Comparison of ENCODE assay signal across 20 mouse cellular contexts in genomic region chr5:119833223-119834030, GRCm38 (mm10). TPM values are rescaled to one million over a fixed set of nuclear protein-coding genes. Genes with fewer than 3 reads are reported as not detected.
DNase-seq lines count a peak whose midpoint lies in the region; ATAC-seq lines count a peak whose summit lies in the region.
"Had no signal": no experiment of that assay in that cellular context is flagged by ENCODE, and none has a peak within 500 bp of the region (broad histone marks: within the 10 kb centered on the region; RNA-seq: fewer than 3 reads in every experiment).

No protein-coding gene starts in this region.

- H3K36me3 ChIP-seq in heart, embryonic 11.5 days (ENCODE audit: control insufficient read depth, insufficient read depth, low read length): no peaks in the 10 kb centered on the region
- H3K36me3 ChIP-seq in lung, embryonic 16.5 days (ENCODE audit: control insufficient read depth, insufficient read depth, low read length): no peaks in the 10 kb centered on the region
- peaks cover 2% of the 10 kb centered on the region; the same call in 1 of the 2 replicates for H3K36me3 ChIP-seq in limb, embryonic 11.5 days (ENCODE audit: control insufficient read depth, insufficient read depth, low read length)
- no peaks in the 10 kb centered on the region for H3K36me3 ChIP-seq in forebrain, embryonic 13.5 days (ENCODE audit: poor library complexity, severe bottlenecking)
- H3K36me3 ChIP-seq in intestine, embryonic 15.5 days: no peaks in the 10 kb centered on the region
- H3K36me3 ChIP-seq: embryonic facial prominence, embryonic 13.5 days had no signal

- no peaks in the 10 kb centered on the region for H3K9me3 ChIP-seq in heart, embryonic 11.5 days (replicated peaks; ENCODE audit: control insufficient read depth, low read length)
- H3K9me3 ChIP-seq in lung, embryonic 16.5 days (ENCODE audit: control insufficient read depth, low read length): no peaks in the 10 kb centered on the region
- H3K9me3 ChIP-seq in limb, embryonic 11.5 days (ENCODE audit: control insufficient read depth, low read length): no peaks in the 10 kb centered on the region
- H3K9me3 ChIP-seq in forebrain, embryonic 13.5 days (replicated peaks): no peaks in the 10 kb centered on the region
- H3K9me3 ChIP-seq in intestine, embryonic 15.5 days: no peaks in the 10 kb centered on the region
- H3K9me3 ChIP-seq: embryonic facial prominence, embryonic 13.5 days had no signal

- 12% methylated on average over 8 of the region's 8 CpGs for WGBS in heart, embryonic 11.5 days (ENCODE audit: insufficient replicate concordance)
- 11% methylated on average over 8 of the region's 8 CpGs for WGBS in lung, embryonic 16.5 days
- WGBS in limb, embryonic 11.5 days: 3% methylated on average over 8 of the region's 8 CpGs
- 1% methylated on average over 8 of the region's 8 CpGs for WGBS in forebrain, embryonic 13.5 days
- 7% methylated on average over 8 of the region's 8 CpGs for WGBS in intestine, embryonic 15.5 days

- peak overlapping the region; percentile 98 for H3K9ac ChIP-seq in heart, embryonic 11.5 days (ENCODE audit: low read depth, low read length)
- peak overlapping the region; percentile 89 for H3K9ac ChIP-seq in lung, embryonic 16.5 days (ENCODE audit: low read length)
- peak overlapping the region; percentile 86 for H3K9ac ChIP-seq in limb, embryonic 11.5 days (ENCODE audit: low read length)
- H3K9ac ChIP-seq in forebrain, embryonic 13.5 days: no peak overlapping the region
- H3K9ac ChIP-seq in intestine, embryonic 15.5 days: no peak overlapping the region
- H3K9ac ChIP-seq: embryonic facial prominence, embryonic 13.5 days had no signal

- no peak for DNase-seq in heart, postnatal 4 days
- DNase-seq in lung, postnatal 14 days: no peak
- peak; percentile 29 for DNase-seq in embryo, embryonic 11 days
- peak; percentile 58 for DNase-seq in limb, embryonic 11.5 days (ENCODE audit: low spot score)
- DNase-seq: adrenal gland, adult 8-10 months; B cell, adult 2 months; cerebellum, adult 9-11 months; kidney, postnatal 10 days had no signal

- peaks cover 6% of the 10 kb centered on the region; the same call in 1 of the 2 replicates for H3K27me3 ChIP-seq in heart, embryonic 11.5 days (ENCODE audit: control insufficient read depth, insufficient read depth, low read length)
- H3K27me3 ChIP-seq in lung, embryonic 16.5 days (ENCODE audit: control insufficient read depth, insufficient read depth, low read depth, low read length): peaks cover 38% of the 10 kb centered on the region
- peaks cover 61% of the 10 kb centered on the region for H3K27me3 ChIP-seq in limb, embryonic 11.5 days (ENCODE audit: control insufficient read depth, insufficient read depth, low read length)
- peaks cover 100% of the 10 kb centered on the region for H3K27me3 ChIP-seq in forebrain, embryonic 13.5 days
- H3K27me3 ChIP-seq in intestine, embryonic 15.5 days (replicated peaks): peaks cover 92% of the 10 kb centered on the region

- peaks cover 15% of the 10 kb centered on the region; the same call in 1 of the 2 replicates for H3K4me1 ChIP-seq in heart, embryonic 11.5 days (ENCODE audit: control insufficient read depth, insufficient read depth, low read length)
- H3K4me1 ChIP-seq in lung, embryonic 16.5 days (replicated peaks; ENCODE audit: control insufficient read depth, insufficient read depth, low read length): no peaks in the 10 kb centered on the region
- peaks cover 7% of the 10 kb centered on the region; the same call in 1 of the 2 replicates for H3K4me1 ChIP-seq in limb, embryonic 11.5 days (ENCODE audit: control insufficient read depth, insufficient read depth, low read length)
- 0 out of 2 replicates have a peak, but pooled peaks cover 4% of the 10 kb centered on the region for H3K4me1 ChIP-seq in forebrain, embryonic 13.5 days
- H3K4me1 ChIP-seq in intestine, embryonic 15.5 days (replicated peaks): no peaks in the 10 kb centered on the region

- H3K4me3 ChIP-seq in heart, embryonic 11.5 days (ENCODE audit: low read depth, low read length): peak overlapping the region; percentile 76
- peak overlapping the region; percentile 66 for H3K4me3 ChIP-seq in lung, embryonic 16.5 days (ENCODE audit: low read length)
- H3K4me3 ChIP-seq in limb, embryonic 11.5 days (ENCODE audit: low read depth, low read length): peak overlapping the region; percentile 63
- H3K4me3 ChIP-seq in forebrain, embryonic 13.5 days: no peak overlapping the region
- H3K4me3 ChIP-seq in intestine, embryonic 15.5 days (replicated peaks): no peak overlapping the region
- H3K4me3 ChIP-seq: embryonic facial prominence, embryonic 13.5 days had no signal

- ATAC-seq in heart, embryonic 11.5 days (replicated peaks; ENCODE audit: insufficient number of reproducible peaks, low FRiP score, low TSS enrichment): no peak
- ATAC-seq in lung, embryonic 16.5 days (ENCODE audit: low read depth): no peak
- ATAC-seq in limb, embryonic 11.5 days (ENCODE audit: insufficient number of reproducible peaks, low FRiP score, low TSS enrichment, low read depth): no peak
- no peak for ATAC-seq in forebrain, embryonic 13.5 days
- ATAC-seq in intestine, embryonic 15.5 days: no peak
- ATAC-seq: intestine, embryonic 16.5 days had no signal

- H3K4me2 ChIP-seq in heart, embryonic 11.5 days: peak overlapping the region; percentile 88
- H3K4me2 ChIP-seq in lung, embryonic 16.5 days (ENCODE audit: low read depth, low read length): peak overlapping the region; percentile 61
- H3K4me2 ChIP-seq in limb, embryonic 11.5 days (ENCODE audit: low read depth, severe bottlenecking): peak overlapping the region; percentile 60
- H3K4me2 ChIP-seq in forebrain, embryonic 13.5 days: no peak overlapping the region
- H3K4me2 ChIP-seq in intestine, embryonic 15.5 days (replicated peaks): no peak overlapping the region
- H3K4me2 ChIP-seq: embryonic facial prominence, embryonic 13.5 days had no signal

- H3K27ac ChIP-seq in heart, embryonic 11.5 days (ENCODE audit: low read depth, low read length): peak overlapping the region; percentile 97
- peak overlapping the region; percentile 89 for H3K27ac ChIP-seq in lung, embryonic 16.5 days (ENCODE audit: low read length)
- H3K27ac ChIP-seq in limb, embryonic 11.5 days (replicated peaks; ENCODE audit: low read depth, low read length): peak overlapping the region; percentile 98
- no peak overlapping the region for H3K27ac ChIP-seq in forebrain, embryonic 13.5 days
- no peak overlapping the region for H3K27ac ChIP-seq in intestine, embryonic 15.5 days
- H3K27ac ChIP-seq: embryonic facial prominence, embryonic 13.5 days; macrophage had no signal

RNA-seq across cellular contexts. Expression of gene Tbx5, which starts 1.0 kb away (rescaled TPM):
- polyA plus RNA-seq in heart, embryonic 11.5 days (2014; fragmentation: Nextera tagmentation; extraction: Ambion mirVana): 40.1 and 41.1 TPM in 2 replicates
- 10 to 100 TPM; 36.3 to 36.6 TPM for total RNA-seq in heart, postnatal 4 days (2021)
- polyA plus RNA-seq in lung, embryonic 16.5 days (2015; fragmentation: Nextera tagmentation; extraction: Ambion mirVana): 53.0 and 58.7 TPM in 2 replicates
- 34.3 and 40.5 TPM in 2 replicates for polyA plus RNA-seq in limb, embryonic 11.5 days (2014; fragmentation: Nextera tagmentation; extraction: Ambion mirVana)
- polyA plus RNA-seq in forebrain, embryonic 13.5 days (2015; fragmentation: Nextera tagmentation; extraction: Ambion mirVana): 0.05 and 0.08 TPM in 2 replicates
- polyA plus RNA-seq in intestine, embryonic 15.5 days (2015; fragmentation: Nextera tagmentation; extraction: Ambion mirVana): 0.13 TPM in 1 of 2 replicates, not detected in the other
- total RNA-seq: layer of hippocampus, postnatal 14 days; left cerebral cortex, postnatal 36 days; monocyte, adult 5-6 weeks; neutrophil, adult 5-6 weeks had no signal
- polyA plus RNA-seq: forebrain, embryonic 11.5 days; intestine, embryonic 16.5 days; macrophage had no signal

Comparison
In these comparisons a context has a peak if more than half of its experiments do, and no peak if none do; other contexts are left out.
1. H3K27ac ChIP-seq: peak in heart, embryonic 11.5 days (single experiment), lung, embryonic 16.5 days (single experiment) and limb, embryonic 11.5 days (single experiment); none in forebrain, embryonic 13.5 days (single experiment) and intestine, embryonic 15.5 days (single experiment).
2. H3K4me2 ChIP-seq: peak in heart, embryonic 11.5 days (single experiment), lung, embryonic 16.5 days (single experiment) and limb, embryonic 11.5 days (single experiment); none in forebrain, embryonic 13.5 days (single experiment) and intestine, embryonic 15.5 days (single experiment).
3. H3K4me3 ChIP-seq: peak in heart, embryonic 11.5 days (single experiment), lung, embryonic 16.5 days (single experiment) and limb, embryonic 11.5 days (single experiment); none in forebrain, embryonic 13.5 days (single experiment) and intestine, embryonic 15.5 days (single experiment).
4. H3K9ac ChIP-seq: peak in heart, embryonic 11.5 days (single experiment), lung, embryonic 16.5 days (single experiment) and limb, embryonic 11.5 days (single experiment); none in forebrain, embryonic 13.5 days (single experiment) and intestine, embryonic 15.5 days (single experiment).
5. DNase-seq: peak in embryo, embryonic 11 days (single experiment) and limb, embryonic 11.5 days (single experiment); none in heart, postnatal 4 days (single experiment) and lung, postnatal 14 days (single experiment).
6. RNA of gene Tbx5, which starts 1.0 kb away (polyA plus RNA-seq): 53.0 to 58.7 TPM in lung, embryonic 16.5 days, 40.1 to 41.1 TPM in heart, embryonic 11.5 days and 34.3 to 40.5 TPM in limb, embryonic 11.5 days; 0.13 TPM in intestine, embryonic 15.5 days and 0.05 to 0.08 TPM in forebrain, embryonic 13.5 days; every median in the first group is over 10 times any median in the second.